Mouse (Mus musculus) v-Abl transformed pro-B cells (cell line): ENCODE measurements around the gene 4930502E18Rik.
"Not testable (repeated sequence)": the region's sequence is repeated elsewhere in the genome, so short reads cannot be mapped to it uniquely, and the experiment has no call there.

Source experiments
- in situ Hi-C, 2 experiments: fragments of 400-800 bp; cut with MboI; formaldehyde crosslinking; loops; one replicate each; pipeline ENCODE4 v1.15.1; 2025; ENCODE audit not compliant: unreplicated experiment in 2 of 2

4930502E18Rik gene

GRCm38 (mm10) chrX:53724596-53724995, at the start of gene 4930502E18Rik:
Gene 4930502E18Rik, plus strand, starts transcription at chrX:53724826.
- in situ Hi-C loops, result no loop called here

GRCm38 (mm10) chrX:53676943-53677342, 47.7 kb upstream of the 4930502E18Rik start:
- in situ Hi-C loops, result not testable (repeated sequence)

GRCm38 (mm10) chrX:53682650-53683049, 42.0 kb upstream of the 4930502E18Rik start:
- in situ Hi-C loops, result not testable (repeated sequence)

GRCm38 (mm10) chrX:53684676-53685075, 40.0 kb upstream of the 4930502E18Rik start:
- in situ Hi-C loops, result not testable (repeated sequence)

- in situ Hi-C loops, result no loop called here
Observed at GRCm38 (mm10) chrX:53692065-53692464, 32.6 kb upstream of the 4930502E18Rik start.

GRCm38 (mm10) chrX:53693141-53693540, 31.5 kb upstream of the 4930502E18Rik start:
- in situ Hi-C loops, result no loop called here

- in situ Hi-C loops, result no loop called here
Observed at GRCm38 (mm10) chrX:53694008-53694777, 30.4 kb upstream of the 4930502E18Rik start.

- in situ Hi-C loops, result no loop called here
Observed at GRCm38 (mm10) chrX:53699225-53699624, 25.4 kb upstream of the 4930502E18Rik start.

GRCm38 (mm10) chrX:53702673-53703072, 22.0 kb upstream of the 4930502E18Rik start:
- in situ Hi-C loops, result no loop called here

GRCm38 (mm10) chrX:53715942-53716322, 8.7 kb upstream of the 4930502E18Rik start:
- in situ Hi-C loops, result no loop called here

GRCm38 (mm10) chrX:53716323-53717182, 8.1 kb upstream of the 4930502E18Rik start:
- in situ Hi-C loops, result no loop called here

- in situ Hi-C loops, result no loop called here
Observed at GRCm38 (mm10) chrX:53728967-53729366, 4.3 kb downstream of the 4930502E18Rik start.

- in situ Hi-C loops, result no loop called here
Observed at GRCm38 (mm10) chrX:53752851-53753250, 28.2 kb downstream of the 4930502E18Rik start.

GRCm38 (mm10) chrX:53757736-53758135, 33.1 kb downstream of the 4930502E18Rik start, which contains the start of gene 1700013H16Rik:
Gene 1700013H16Rik, minus strand, starts transcription at chrX:53757831.
- in situ Hi-C loops, result no loop called here

GRCm38 (mm10) chrX:53776276-53776675, 51.6 kb downstream of the 4930502E18Rik start, which contains the start of gene Zfp36l3:
Gene Zfp36l3, minus strand, starts transcription at chrX:53776394.
- in situ Hi-C loops, result loop anchor here (25.0 kb wide), 2 partner anchors 414 to 514 kb away; partner anchors contain the start of genes Fam122b (in 1 of the 2), Fam122c (in 1 of the 2) and Mospd1 (in 1 of the 2)
